Mouse (Mus musculus) ES-E14 (cell line): ENCODE results near the gene Lrmda.

Experiments used
- CHD2 ChIP-seq: IDR thresholded peaks from 2 replicates; pipeline ENCODE4 v1.6.1; 2014; ENCODE audit warnings: mild to moderate bottlenecking, low read depth, low read length, inconsistent platforms
- HCFC1 ChIP-seq: IDR thresholded peaks from 2 replicates; pipeline ENCODE4 v1.6.1; 2012; ENCODE audit warnings: low read length, inconsistent platforms, borderline replicate concordance; ENCODE audit not compliant: insufficient read depth
- MAFK ChIP-seq: IDR thresholded peaks from 2 replicates; pipeline ENCODE4 v1.6.1; 2014; ENCODE audit warnings: mild to moderate bottlenecking, low read depth, low read length, inconsistent platforms; ENCODE audit not compliant: insufficient read depth
- ZC3H11A ChIP-seq: IDR thresholded peaks from 2 replicates; pipeline ENCODE4 v1.6.1; 2012; ENCODE audit warnings: low read depth, mild to moderate bottlenecking, inconsistent platforms, low read length, borderline replicate concordance
- ZNF384 ChIP-seq: IDR thresholded peaks from 2 replicates; pipeline ENCODE4 v1.6.1; 2012; ENCODE audit warnings: low read depth, low read length, inconsistent platforms

DNA sequence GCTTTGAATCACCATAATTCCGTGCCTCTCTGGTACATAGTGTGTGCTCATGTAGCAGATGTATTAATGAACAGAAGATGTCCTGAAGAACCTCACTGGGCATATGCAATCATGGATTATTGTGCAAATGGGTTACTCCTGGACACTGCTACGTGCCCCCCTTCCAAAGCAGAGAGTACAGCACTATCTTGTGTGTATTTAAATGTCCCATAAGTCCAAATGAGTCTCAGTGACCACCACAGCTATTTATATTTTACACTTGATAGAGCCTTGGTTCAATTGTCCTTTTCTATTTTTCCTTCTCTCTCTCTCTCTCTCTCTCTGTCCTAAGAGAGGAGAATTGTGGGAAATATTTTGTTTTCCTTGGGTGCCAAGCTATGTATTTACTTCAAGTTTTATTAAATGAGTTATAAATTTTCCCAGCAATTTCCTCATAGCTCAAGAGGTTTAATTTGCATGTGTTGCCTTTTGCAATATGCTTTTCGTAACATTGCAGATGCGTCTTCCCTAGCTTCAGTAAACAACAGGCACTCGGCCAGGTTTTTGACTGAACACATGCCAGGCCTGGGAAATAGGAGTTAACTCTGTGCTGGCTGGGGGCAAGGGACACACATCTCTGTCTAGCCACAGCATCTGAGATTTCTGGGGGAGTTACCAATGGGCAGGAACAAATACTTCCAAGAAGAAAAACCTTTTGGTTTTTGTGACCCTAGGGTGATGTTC, 495.0 kb downstream of the Lrmda start:
- no peak for TF ChIP-seq ZC3H11A
- no peak for TF ChIP-seq HCFC1
- no peak for TF ChIP-seq MAFK
- TF ChIP-seq ZNF384 = no peak
- TF ChIP-seq CHD2 = no peak
